ENCODE assay signal across 8 mouse cellular contexts in genomic region chr2:39373068-39373779, GRCm38 (mm10).
A peak's percentile ranks its signal among the peaks of the same experiment; 100 is the strongest.
DNase-seq lines count a peak whose midpoint lies in the region; ATAC-seq lines count a peak whose summit lies in the region.

No protein-coding gene starts in this region.

- intact Hi-C loops in gastrocnemius, postnatal 36 days (cut with DNase I), result loop anchor here (5.0 kb wide), 1 partner anchor 101 kb away; no protein-coding TSS in a partner anchor
- intact Hi-C loops in left cerebral cortex, postnatal 10 days (cut with DNase I), result loop anchor here (5.0 kb wide), 1 partner anchor 96 kb away; no protein-coding TSS in a partner anchor

- peak; percentile 82 for ATAC-seq in intestine, embryonic 14.5 days (replicated peaks; ENCODE audit: low FRiP score, low TSS enrichment, low read depth)

- H3K27ac ChIP-seq in intestine, embryonic 14.5 days (ENCODE audit: low read depth), result no peak overlapping the region
- H3K27ac ChIP-seq in midbrain, embryonic 10.5 days (replicated peaks), result no peak overlapping the region

- no peaks in the 10 kb centered on the region for H3K4me1 ChIP-seq in intestine, embryonic 14.5 days (replicated peaks; ENCODE audit: control insufficient read depth, insufficient read depth, low read length)
- H3K4me1 ChIP-seq in midbrain, embryonic 10.5 days, result no peaks in the 10 kb centered on the region

- H3K4me2 ChIP-seq in intestine, embryonic 14.5 days (ENCODE audit: low read length), result no peak overlapping the region

- peak; percentile 92 to 97 for DNase-seq in adrenal gland, adult (ENCODE audit: inconsistent age in 2 of 2, low spot score in 1 of 2)
- DNase-seq in embryo, embryonic 10.5 days (ENCODE audit: low spot score), result peak; percentile 96
- peak; percentile 77 to 87 for DNase-seq in gastrocnemius, postnatal 36 days
- DNase-seq in intestine, embryonic 14.5 days (ENCODE audit: low spot score), result peak; percentile 96
- DNase-seq in left cerebral cortex, postnatal 10 days (ENCODE audit: extremely low spot score in 1 of 2, low spot score in 2 of 2), result peak; percentile 89 to 91
- DNase-seq in midbrain, embryonic 10.5 days (ENCODE audit: low spot score), result peak; percentile 89
- peak; percentile 89 for DNase-seq in right cerebral cortex, postnatal 4 days
- DNase-seq in yolk sac, embryonic 10.5 days (ENCODE audit: low spot score), result peak; percentile 84

- H3K36me3 ChIP-seq in intestine, embryonic 14.5 days (ENCODE audit: control insufficient read depth, insufficient read depth, low read length), result no peaks in the 10 kb centered on the region
- H3K36me3 ChIP-seq in midbrain, embryonic 10.5 days, result no peaks in the 10 kb centered on the region

- no peak overlapping the region for H3K4me3 ChIP-seq in intestine, embryonic 14.5 days (ENCODE audit: low read depth, low read length)
- H3K4me3 ChIP-seq in midbrain, embryonic 10.5 days, result no peak overlapping the region

- WGBS in intestine, embryonic 14.5 days, result 13% methylated on average over 7 of the region's 7 CpGs
- WGBS in midbrain, embryonic 10.5 days, result 16% methylated on average over 7 of the region's 7 CpGs

- H3K9me3 ChIP-seq in intestine, embryonic 14.5 days (ENCODE audit: control insufficient read depth, low read length), result no peaks in the 10 kb centered on the region
- H3K9me3 ChIP-seq in midbrain, embryonic 10.5 days (replicated peaks), result no peaks in the 10 kb centered on the region

- no peaks in the 10 kb centered on the region for H3K27me3 ChIP-seq in intestine, embryonic 14.5 days (replicated peaks; ENCODE audit: control insufficient read depth, insufficient read depth, low read length)
- no peaks in the 10 kb centered on the region for H3K27me3 ChIP-seq in midbrain, embryonic 10.5 days (ENCODE audit: low read depth, poor library complexity, severe bottlenecking)

- no peak overlapping the region for H3K9ac ChIP-seq in intestine, embryonic 14.5 days (ENCODE audit: low read length)
